Mouse (Mus musculus) neural tube, embryonic 13.5 days (tissue): ENCODE measurements at regions not wholly inside any gene's neighbourhood (a gene's known extent, or its start where the extent isn't known, plus 50 kb on each side); places are given as distances from the start of the nearest gene placed in this dataset.

ENCODE experiments used
- ATAC-seq: fragments of 200-750 bp; cut with Nextera tagmentation; 2 replicates; pipeline ENCODE4 v1.8.0; 2017; ENCODE audit warnings: low read depth, mild to moderate bottlenecking, moderate TSS enrichment, moderate library complexity
- H3K27ac ChIP-seq: fragments of 300-500 bp; sonication (generic); replicated peaks from 2 replicates; pipeline ENCODE4 v1.5.1; 2015; ENCODE audit warnings: moderate library complexity, mild to moderate bottlenecking, inconsistent platforms
- H3K27me3 ChIP-seq: fragments of 300-500 bp; sonication (generic); 2 replicates; pipeline ENCODE4 v1.6.1; 2015; ENCODE audit warnings: mild to moderate bottlenecking, inconsistent platforms
- H3K36me3 ChIP-seq: fragments of 300-500 bp; sonication (generic); 2 replicates; pipeline ENCODE4 v1.6.1; 2015; ENCODE audit warnings: mild to moderate bottlenecking, inconsistent platforms
- H3K4me1 ChIP-seq: fragments of 300-500 bp; sonication (generic); replicated peaks from 2 replicates; pipeline ENCODE4 v1.6.1; 2015; ENCODE audit warnings: inconsistent platforms
- H3K4me2 ChIP-seq: fragments of 300-500 bp; sonication (generic); 2 replicates; pipeline ENCODE4 v1.6.1; 2015; ENCODE audit warnings: inconsistent platforms, mild to moderate bottlenecking, moderate library complexity
- H3K4me3 ChIP-seq: fragments of 300-500 bp; sonication (generic); 2 replicates; pipeline ENCODE4 v1.5.1; 2015; ENCODE audit warnings: mild to moderate bottlenecking, inconsistent platforms
- H3K9ac ChIP-seq: fragments of 300-500 bp; sonication (generic); 2 replicates; pipeline ENCODE4 v1.6.1; 2015; ENCODE audit warnings: moderate library complexity, mild to moderate bottlenecking, inconsistent platforms
- H3K9me3 ChIP-seq: fragments of 300-500 bp; sonication (generic); 2 replicates; pipeline ENCODE4 v1.6.1; 2016; ENCODE audit warnings: inconsistent platforms
- WGBS: fragments of 180-500 bp; shearing (Covaris S2); methylation state at CpG from one replicate; pipeline ENCODE4 v1.1.7; 2015; 5-methylcytosine and 5-hydroxymethylcytosine counted together

DNA sequence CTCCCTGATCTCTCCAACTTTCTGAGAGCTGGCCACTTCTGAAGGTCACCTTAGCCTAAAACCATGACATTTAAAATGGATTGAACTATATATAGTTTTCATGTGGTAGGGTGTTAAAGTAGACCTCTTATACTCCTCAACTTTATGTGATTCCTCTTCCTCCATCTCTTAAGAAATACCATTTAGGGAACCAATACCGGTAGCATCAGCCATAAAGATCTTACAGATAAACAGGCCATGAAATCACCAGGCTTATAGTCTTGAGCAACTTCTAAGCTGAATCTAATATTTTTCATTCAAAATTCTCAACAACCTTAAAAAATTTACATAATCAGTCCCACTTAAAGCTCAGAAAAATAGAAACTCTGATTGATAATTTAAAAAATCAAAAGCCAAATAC is 56.2 kb downstream of the Rpl36a-ps1 start:
- no peaks in the 10 kb centered on the region for H3K36me3 ChIP-seq
- no peak overlapping the region for H3K4me2 ChIP-seq
- no peak overlapping the region for H3K4me3 ChIP-seq
- H3K27me3 ChIP-seq: no peaks in the 10 kb centered on the region
- H3K27ac ChIP-seq: no peak overlapping the region
- no peak overlapping the region for H3K9ac ChIP-seq
- H3K9me3 ChIP-seq: no peaks in the 10 kb centered on the region
- WGBS: 90% methylated on average over 1 of the region's 1 CpGs
- H3K4me1 ChIP-seq: peaks cover 5% of the 10 kb centered on the region
- ATAC-seq: no peak

GRCm38 (mm10) chr14:98937373-98937772 is 56.7 kb downstream of the Rpl36a-ps1 start:
- no peaks in the 10 kb centered on the region for H3K9me3 ChIP-seq
- no peaks in the 10 kb centered on the region for H3K27me3 ChIP-seq
- H3K4me3 ChIP-seq: no peak overlapping the region
- no peak overlapping the region for H3K27ac ChIP-seq
- no peak overlapping the region for H3K4me2 ChIP-seq
- 85% methylated on average over 2 of the region's 2 CpGs for WGBS
- no peak for ATAC-seq
- H3K36me3 ChIP-seq: no peaks in the 10 kb centered on the region
- no peak overlapping the region for H3K9ac ChIP-seq
- peaks cover 11% of the 10 kb centered on the region for H3K4me1 ChIP-seq

- no peak overlapping the region for H3K9ac ChIP-seq
- no peak overlapping the region for H3K4me3 ChIP-seq
- no peaks in the 10 kb centered on the region for H3K36me3 ChIP-seq
- H3K4me1 ChIP-seq: peaks cover 11% of the 10 kb centered on the region
- H3K4me2 ChIP-seq: no peak overlapping the region
- H3K27ac ChIP-seq: no peak overlapping the region
- H3K9me3 ChIP-seq: no peaks in the 10 kb centered on the region
- no peaks in the 10 kb centered on the region for H3K27me3 ChIP-seq
- no peak for ATAC-seq
- 4% methylated on average over 3 of the region's 3 CpGs for WGBS
Measured at GRCm38 (mm10) chr14:98933371-98933916, 60.7 kb downstream of the Rpl36a-ps1 start.

DNA sequence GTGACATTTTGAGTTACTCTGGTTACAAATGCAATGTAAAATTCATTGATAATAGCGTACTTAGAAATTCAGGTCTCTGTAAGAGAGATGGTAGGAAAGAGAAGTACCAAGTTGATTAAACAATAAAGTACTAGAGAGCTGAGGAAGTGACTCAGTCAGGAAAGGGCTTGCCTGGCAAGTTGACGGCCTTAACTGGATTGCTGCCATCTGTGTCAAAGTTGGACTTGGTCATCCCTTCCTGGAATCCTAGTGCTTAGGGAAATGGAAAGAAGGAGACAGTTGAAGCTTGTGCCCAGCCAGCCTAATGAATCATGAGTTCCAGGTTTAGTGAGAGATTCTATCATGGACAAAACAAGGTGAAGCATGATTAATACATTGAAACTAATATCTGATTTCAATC is 64.8 kb downstream of the Rpl36a-ps1 start:
- Histone ChIP-seq H3K27ac (no peak overlapping the region), H3K9ac (no peak overlapping the region), H3K27me3 (no peaks in the 10 kb centered on the region), H3K4me1 (peaks cover 11% of the 10 kb centered on the region), H3K9me3 (no peaks in the 10 kb centered on the region), H3K4me2 (no peak overlapping the region), H3K36me3 (no peaks in the 10 kb centered on the region), H3K4me3 (no peak overlapping the region)
- WGBS: 85% methylated on average over 2 of the region's 2 CpGs
- ATAC-seq: no peak

- Histone ChIP-seq H3K4me1 (no peaks in the 10 kb centered on the region), H3K4me3 (no peak overlapping the region), H3K27ac (no peak overlapping the region), H3K27me3 (no peaks in the 10 kb centered on the region), H3K9ac (no peak overlapping the region), H3K4me2 (no peak overlapping the region), H3K9me3 (no peaks in the 10 kb centered on the region), H3K36me3 (no peaks in the 10 kb centered on the region)
- ATAC-seq: no peak
- 81% methylated on average over 5 of the region's 5 CpGs for WGBS
Measured at GRCm38 (mm10) chr14:98908234-98908633, 85.9 kb downstream of the Rpl36a-ps1 start.

- no peaks in the 10 kb centered on the region for H3K27me3 ChIP-seq
- no peak overlapping the region for H3K9ac ChIP-seq
- H3K4me3 ChIP-seq: no peak overlapping the region
- H3K4me2 ChIP-seq: no peak overlapping the region
- no peak overlapping the region for H3K27ac ChIP-seq
- H3K9me3 ChIP-seq: no peaks in the 10 kb centered on the region
- no peak for ATAC-seq
- 53% methylated on average over 4 of the region's 4 CpGs for WGBS
- H3K36me3 ChIP-seq: no peaks in the 10 kb centered on the region
- no peaks in the 10 kb centered on the region for H3K4me1 ChIP-seq
Measured at GRCm38 (mm10) chr14:98898876-98899275, 95.2 kb downstream of the Rpl36a-ps1 start.

- H3K27ac ChIP-seq: no peak overlapping the region
- no peaks in the 10 kb centered on the region for H3K36me3 ChIP-seq
- no peak for ATAC-seq
- no peaks in the 10 kb centered on the region for H3K9me3 ChIP-seq
- no peak overlapping the region for H3K9ac ChIP-seq
- H3K4me1 ChIP-seq: no peaks in the 10 kb centered on the region
- H3K27me3 ChIP-seq: no peaks in the 10 kb centered on the region
- no peak overlapping the region for H3K4me2 ChIP-seq
- 88% methylated on average over 1 of the region's 1 CpGs for WGBS
- no peak overlapping the region for H3K4me3 ChIP-seq
Measured at GRCm38 (mm10) chr14:98897390-98897789, 96.7 kb downstream of the Rpl36a-ps1 start.

- Histone ChIP-seq H3K9me3 (no peaks in the 10 kb centered on the region), H3K4me1 (no peaks in the 10 kb centered on the region), H3K36me3 (no peaks in the 10 kb centered on the region), H3K4me3 (no peak overlapping the region), H3K27ac (no peak overlapping the region), H3K4me2 (no peak overlapping the region), H3K27me3 (no peaks in the 10 kb centered on the region), H3K9ac (no peak overlapping the region)
- 89% methylated on average over 1 of the region's 1 CpGs for WGBS
- no peak for ATAC-seq
Measured at GRCm38 (mm10) chr14:98895933-98896332, 98.2 kb downstream of the Rpl36a-ps1 start.

DNA sequence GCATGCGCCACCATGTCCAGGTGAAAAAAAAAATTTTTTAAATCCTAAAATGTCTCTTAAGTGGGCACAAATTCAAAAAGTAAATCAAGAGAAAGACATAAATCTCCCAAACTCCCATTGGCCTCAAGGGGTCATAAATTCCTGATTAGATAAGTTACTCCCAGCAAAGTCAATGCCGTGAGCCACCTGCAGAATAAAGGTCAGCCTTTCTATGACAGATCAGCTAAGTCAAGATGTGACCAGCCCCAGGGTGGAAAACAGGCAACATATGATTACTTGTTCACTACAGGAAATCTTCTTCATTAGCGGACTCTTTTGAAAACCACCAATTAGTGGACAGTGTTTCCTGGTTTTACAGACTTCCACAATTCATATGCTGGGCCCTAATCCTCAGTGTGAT is 101.4 kb downstream of the Rpl36a-ps1 start:
- H3K9me3 ChIP-seq: no peaks in the 10 kb centered on the region
- WGBS: 74% methylated on average over 3 of the region's 3 CpGs
- no peaks in the 10 kb centered on the region for H3K27me3 ChIP-seq
- no peak overlapping the region for H3K4me2 ChIP-seq
- H3K27ac ChIP-seq: no peak overlapping the region
- no peak for ATAC-seq
- no peak overlapping the region for H3K4me3 ChIP-seq
- H3K4me1 ChIP-seq: no peaks in the 10 kb centered on the region
- no peaks in the 10 kb centered on the region for H3K36me3 ChIP-seq
- H3K9ac ChIP-seq: no peak overlapping the region

DNA sequence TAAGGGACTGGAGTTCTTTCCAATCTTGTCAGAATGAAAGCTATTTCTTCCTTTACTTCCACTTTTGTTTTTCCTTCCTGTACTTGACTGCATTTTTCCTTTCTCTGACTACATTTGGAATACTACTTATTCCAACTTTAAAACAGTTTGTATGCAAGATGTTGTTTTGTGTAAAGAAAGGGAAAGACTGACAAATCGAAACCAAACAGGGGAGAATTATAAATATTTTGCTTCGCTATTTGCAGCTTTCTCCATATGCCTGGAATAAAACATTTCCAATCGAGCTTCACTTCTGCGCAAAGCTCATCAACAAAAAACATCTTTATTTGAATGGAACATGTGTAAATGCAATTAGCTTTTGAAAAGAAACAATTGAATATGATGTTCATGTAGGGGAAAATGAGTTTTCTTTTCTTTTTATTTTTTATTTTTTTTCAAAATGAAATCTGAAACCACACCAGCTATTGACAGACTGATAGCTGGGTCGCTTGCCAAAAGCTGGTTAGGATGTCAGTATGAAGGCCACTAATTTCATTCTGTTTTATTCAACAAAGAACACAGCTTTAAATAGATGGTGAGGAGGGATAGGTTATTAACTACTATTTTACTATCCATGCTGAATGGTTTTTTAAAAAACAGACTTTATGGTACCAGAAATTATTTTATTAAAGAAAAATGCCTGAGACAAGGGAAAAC is 102.7 kb downstream of the Rpl36a-ps1 start:
- H3K4me1 ChIP-seq: no peaks in the 10 kb centered on the region
- H3K4me2 ChIP-seq: no peak overlapping the region
- H3K9ac ChIP-seq: no peak overlapping the region
- no peaks in the 10 kb centered on the region for H3K27me3 ChIP-seq
- ATAC-seq: no peak
- no peaks in the 10 kb centered on the region for H3K9me3 ChIP-seq
- no peak overlapping the region for H3K27ac ChIP-seq
- H3K36me3 ChIP-seq: no peaks in the 10 kb centered on the region
- 80% methylated on average over 5 of the region's 5 CpGs for WGBS
- no peak overlapping the region for H3K4me3 ChIP-seq

GRCm38 (mm10) chr14:98887588-98887987 is 106.5 kb downstream of the Rpl36a-ps1 start:
- Histone ChIP-seq H3K9ac (no peak overlapping the region), H3K4me2 (no peak overlapping the region), H3K36me3 (no peaks in the 10 kb centered on the region), H3K27me3 (no peaks in the 10 kb centered on the region), H3K4me3 (no peak overlapping the region), H3K4me1 (no peaks in the 10 kb centered on the region), H3K27ac (no peak overlapping the region), H3K9me3 (no peaks in the 10 kb centered on the region)
- ATAC-seq: no peak
- WGBS: 90% methylated on average over 2 of the region's 2 CpGs

GRCm38 (mm10) chr14:98886982-98887381 is 107.1 kb downstream of the Rpl36a-ps1 start:
- no peak overlapping the region for H3K9ac ChIP-seq
- no peak for ATAC-seq
- 12% methylated on average over 1 of the region's 1 CpGs for WGBS
- H3K4me1 ChIP-seq: no peaks in the 10 kb centered on the region
- no peak overlapping the region for H3K27ac ChIP-seq
- no peaks in the 10 kb centered on the region for H3K27me3 ChIP-seq
- no peaks in the 10 kb centered on the region for H3K36me3 ChIP-seq
- H3K9me3 ChIP-seq: no peaks in the 10 kb centered on the region
- no peak overlapping the region for H3K4me3 ChIP-seq
- H3K4me2 ChIP-seq: no peak overlapping the region

DNA sequence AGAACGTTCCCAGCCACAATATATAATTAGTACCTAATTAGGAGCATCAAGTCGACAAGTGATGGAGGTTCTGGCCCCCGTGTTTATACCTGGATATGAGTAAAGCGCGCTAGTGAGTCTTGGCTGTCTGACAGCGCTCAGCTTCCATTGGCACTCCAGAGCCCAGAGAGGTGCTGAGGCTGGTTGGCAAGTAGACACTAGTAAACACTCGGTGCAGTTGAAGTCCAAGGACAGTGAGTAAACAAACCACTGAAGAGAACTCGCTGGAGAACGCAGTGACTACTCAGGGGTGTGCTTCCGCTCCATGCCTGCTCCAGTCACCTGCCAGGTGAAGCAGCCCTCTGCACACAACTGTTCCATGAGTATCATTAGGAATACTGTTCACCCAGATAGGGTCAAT is 111.5 kb downstream of the Rpl36a-ps1 start:
- Histone ChIP-seq H3K4me3 (no peak overlapping the region), H3K9ac (no peak overlapping the region), H3K9me3 (no peaks in the 10 kb centered on the region), H3K36me3 (no peaks in the 10 kb centered on the region), H3K27me3 (no peaks in the 10 kb centered on the region), H3K27ac (no peak overlapping the region), H3K4me2 (no peak overlapping the region), H3K4me1 (no peaks in the 10 kb centered on the region)
- no peak for ATAC-seq
- WGBS: 91% methylated on average over 10 of the region's 10 CpGs
